Mouse (Mus musculus) right cerebral cortex, postnatal 10 days (tissue): ENCODE results near the gene Farp1.

Experiments
- DNase-seq, 2 experiments: peaks; one replicate each; pipeline ENCODE4 v3.0.0; 2021; ENCODE audit warnings: low spot score in 2 of 2

Farp1 gene

DNA sequence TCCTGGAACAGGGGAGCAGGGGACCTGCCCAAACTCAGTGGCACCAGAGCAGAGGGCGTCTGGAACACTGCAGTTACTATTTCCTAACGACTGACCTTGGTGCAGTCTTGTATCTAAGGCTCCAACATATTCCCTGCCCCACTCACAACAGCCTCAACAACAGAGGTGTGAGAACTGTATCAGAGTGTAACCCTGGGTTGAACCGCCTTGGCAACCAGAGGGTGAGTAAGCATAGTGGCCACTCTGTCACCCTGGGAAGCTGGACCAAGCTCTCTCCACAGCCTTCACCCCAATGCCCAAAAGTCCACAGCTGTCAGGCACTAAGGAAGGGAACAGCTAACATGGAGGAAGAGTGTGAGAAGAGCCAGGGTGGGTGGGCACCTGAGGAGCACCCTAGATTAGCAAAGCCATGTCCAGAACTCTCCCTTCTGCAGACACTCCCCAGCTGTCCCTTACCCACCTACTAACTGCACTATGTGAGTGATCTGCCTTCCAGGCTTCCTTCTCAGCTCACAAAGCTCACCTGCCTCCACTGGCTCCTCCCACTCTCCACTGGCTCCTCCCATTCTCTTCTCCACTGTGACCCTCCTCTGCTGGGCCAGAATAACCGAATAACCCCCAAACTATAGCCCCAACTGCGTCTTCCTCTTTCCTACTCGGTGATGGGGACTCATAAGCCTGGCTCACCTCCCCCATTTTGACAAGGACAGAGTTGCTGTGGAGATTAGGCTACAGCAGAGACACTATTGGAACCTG is 275.5 kb downstream of the Farp1 start:
- DNase-seq: no peak

DNA sequence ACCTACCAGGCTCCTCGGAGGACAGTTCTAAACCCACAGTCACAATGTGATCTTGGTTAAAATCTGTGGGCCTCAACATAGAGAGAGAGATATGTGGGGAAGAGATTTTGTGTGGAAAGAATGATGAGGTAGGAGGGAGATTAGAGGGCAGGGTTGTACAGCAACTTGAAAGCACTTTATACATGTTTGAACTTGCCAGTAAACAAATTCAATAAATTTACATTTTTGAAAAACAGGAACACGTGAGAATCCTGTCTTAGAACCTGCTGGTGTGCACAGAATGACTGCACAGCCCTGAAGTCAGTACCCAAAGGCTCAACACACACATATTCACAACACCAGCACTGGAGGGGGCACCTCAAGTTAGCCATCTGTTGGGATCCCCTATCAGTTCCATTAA is 276.1 kb downstream of the Farp1 start:
- DNase-seq: no peak

DNA sequence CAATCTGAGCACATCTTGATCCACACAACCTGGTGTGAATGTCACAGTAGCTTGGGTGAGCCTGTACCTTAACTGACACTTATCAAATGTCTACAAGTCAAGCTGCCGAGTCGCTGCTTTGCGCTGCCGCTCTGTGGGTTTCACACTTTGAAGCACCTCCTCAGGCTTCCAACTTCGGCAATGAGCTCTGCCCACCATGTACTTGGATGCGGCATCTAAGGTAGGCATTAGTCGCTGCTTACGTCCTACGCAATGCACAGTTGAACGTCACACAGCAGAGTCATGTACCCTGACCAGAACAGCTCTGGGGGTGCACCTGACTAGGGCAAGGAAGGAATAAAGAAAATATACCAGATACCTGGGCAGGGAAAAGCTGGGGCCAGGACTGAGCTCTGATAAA is 278.3 kb downstream of the Farp1 start:
- DNase-seq: no peak

DNA sequence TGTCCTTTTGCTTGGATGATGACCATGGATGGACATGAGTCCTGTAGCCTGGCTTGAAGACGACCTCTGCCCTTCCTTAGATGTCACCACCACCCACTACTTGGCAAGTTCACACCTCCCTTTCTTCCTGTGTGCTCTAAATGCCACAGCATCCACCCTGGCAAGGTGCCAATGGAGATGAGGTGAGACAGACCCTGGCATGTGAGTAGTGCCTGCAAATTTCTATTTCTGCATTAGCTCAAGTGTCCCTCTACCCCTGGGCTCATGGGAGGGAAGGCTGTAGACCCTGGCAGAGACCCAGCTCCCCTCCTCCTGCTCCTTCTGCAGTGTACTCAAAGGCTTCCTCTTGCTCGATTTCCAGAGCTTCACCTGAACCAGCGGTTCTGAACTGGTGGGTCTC is 279.9 kb downstream of the Farp1 start:
- peak in 1 of 2 experiments; percentile 45 for DNase-seq

DNA sequence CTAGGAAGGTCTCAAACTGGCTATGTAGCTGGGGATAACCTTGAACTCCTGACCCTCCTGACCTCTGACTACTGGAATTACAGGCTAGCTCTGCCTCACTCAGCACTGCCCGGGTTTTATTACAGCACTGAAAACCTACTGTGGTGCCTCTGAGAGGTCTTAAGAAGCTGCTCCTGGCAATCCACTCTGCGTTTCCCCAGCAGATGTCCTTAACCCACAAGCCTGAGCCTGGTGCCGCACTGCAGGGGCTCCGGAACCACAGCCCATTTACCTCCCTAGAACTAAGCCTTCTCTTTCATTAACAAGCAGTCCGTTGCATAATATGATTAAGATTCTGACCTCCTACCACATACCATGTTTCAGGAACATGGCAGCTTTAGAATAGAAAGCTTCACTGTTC is 281.1 kb downstream of the Farp1 start:
- no peak for DNase-seq

DNA sequence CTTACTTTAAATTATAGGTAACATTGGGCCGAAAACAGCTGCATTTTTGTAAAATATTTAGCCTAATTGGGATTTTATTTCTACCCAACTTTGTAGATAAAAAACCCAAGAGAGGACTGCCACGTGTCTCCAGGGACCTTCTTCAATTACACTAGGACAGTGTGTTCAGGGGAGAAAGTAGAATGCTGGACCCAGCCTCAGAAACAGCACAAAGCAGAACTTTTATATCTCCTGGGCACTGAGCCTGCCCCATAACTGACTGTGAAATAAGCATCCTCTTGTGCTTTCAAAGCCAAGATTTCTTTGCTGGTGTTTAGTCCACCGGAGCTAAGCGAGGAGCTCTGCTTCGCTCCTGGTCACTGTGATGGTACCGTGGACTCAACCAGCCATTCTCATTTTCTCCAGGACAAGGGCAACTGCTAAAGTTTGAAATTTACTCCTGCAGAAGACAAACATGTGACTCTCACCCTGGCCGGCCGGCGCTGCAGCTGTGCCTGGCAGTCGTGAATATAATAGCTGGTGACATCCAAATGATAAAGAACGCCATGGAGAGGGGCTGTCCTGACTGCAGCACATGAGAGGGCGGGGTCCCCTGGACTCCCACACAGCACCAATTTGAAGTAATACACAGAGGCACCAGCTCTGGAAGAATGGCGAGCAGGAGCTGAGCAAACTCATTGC is 281.8 kb downstream of the Farp1 start:
- DNase-seq: no peak

DNA sequence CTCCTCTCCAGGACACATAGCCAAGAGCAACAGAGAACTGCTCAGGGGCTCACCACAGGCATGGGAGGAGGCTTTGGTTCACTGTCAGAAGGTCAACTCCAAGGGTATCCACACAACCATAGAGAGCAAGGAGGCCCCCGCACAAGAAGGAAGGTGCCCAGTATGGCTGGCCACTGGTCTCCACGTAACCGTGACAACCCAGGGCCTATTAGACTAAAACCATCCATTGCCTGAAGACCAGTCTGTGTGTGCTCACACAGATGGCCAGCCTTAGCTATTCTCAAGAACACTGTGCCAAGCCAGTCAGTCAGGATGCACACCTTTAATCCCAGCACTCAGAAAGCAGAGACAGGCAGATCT is 282.3 kb downstream of the Farp1 start:
- no peak for DNase-seq

DNA sequence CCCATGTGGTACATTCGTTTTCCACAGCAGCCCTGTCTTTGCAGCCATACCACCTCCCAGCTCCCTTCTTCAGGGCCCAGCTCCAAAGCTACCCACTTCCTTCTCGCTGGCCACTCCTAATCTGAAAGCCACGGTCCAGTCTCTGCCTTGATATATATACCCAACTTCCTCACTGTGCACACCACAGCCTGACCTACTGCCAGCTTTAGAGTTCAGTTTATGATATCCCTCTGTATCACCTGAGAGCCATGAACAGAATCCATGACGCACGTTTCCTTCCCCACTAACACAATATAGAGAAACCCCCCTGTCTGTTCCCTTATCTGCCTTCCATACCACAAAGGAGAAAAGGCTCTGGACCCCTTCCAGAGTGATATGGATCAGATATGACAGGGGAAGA is 283.4 kb downstream of the Farp1 start:
- DNase-seq: no peak

DNA sequence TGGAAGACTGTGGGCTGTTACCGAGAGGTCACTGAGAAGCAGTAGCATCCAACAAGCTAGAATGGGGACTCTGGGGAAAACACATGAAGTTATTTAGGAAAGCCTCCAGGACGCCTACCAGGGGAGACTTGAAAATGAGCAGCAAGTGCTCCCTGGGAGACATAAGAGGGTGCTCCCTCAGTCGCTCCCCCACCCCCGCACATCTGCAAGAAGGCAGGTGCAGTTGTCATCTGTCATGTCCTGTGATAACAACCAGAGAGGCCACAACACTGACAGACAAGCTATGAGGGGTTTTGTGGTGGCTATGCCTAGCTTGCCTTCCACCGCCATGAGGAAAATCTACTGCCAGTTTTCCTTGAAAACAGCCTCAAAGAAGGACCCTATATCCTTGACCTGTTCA is 287.1 kb downstream of the Farp1 start:
- DNase-seq: no peak

DNA sequence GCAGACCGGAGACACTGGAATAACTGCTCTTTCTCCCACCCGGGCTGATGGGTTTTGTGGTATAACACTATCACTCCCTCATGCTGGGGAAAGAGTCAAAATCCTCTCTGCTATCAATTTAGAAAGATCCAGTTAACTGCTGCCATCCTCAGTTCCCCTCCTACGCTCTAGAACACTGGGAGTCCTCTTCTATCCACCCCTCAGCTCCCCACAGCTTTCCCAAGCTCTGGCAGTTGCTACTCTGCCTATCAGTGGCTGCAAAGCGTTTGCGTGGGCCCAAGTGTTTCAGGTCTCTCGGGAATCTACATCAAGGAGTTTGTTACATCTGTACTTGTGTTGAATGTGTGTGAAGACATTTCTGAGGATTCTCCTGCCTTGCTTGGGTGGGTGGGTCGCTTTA is 287.6 kb downstream of the Farp1 start:
- DNase-seq: peak; percentile 56 to 70

DNA sequence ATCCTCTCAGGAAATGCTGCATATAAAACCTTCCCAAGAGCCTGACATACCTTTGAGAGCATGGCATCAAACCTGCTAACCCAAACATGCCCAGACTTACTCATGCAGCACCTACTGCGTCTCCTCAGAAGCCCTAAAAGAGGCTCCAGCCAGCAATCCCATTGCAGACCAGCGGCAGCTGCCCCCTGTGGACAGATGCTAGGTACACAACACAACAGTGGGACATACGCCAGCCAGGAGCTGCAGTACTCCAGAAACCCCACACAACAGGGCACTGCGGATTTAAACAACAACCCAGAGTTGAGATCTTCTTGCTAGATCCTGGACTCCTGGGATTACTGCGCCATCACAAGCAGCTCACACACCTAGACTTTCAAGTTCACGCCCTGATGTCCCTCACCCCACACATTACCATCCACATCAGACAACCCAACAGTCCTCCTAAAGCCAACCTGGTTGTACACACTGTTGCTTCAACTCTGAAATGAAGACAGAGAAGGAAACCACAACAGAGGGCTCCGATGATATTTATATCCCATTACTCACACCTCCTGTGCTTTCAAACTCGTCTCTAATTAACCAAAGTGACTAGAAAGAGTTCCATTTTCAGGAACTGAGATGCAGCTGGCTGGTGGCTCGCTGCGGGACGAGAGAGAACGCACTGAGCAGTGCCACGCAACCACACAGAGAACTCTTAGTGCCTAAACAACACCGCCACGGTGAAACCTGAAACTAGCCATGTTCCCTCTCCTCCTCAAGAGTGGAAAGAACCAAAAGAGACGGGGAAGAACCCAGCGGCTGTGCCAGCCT is 289.7 kb downstream of the Farp1 start:
- no peak for DNase-seq

DNA sequence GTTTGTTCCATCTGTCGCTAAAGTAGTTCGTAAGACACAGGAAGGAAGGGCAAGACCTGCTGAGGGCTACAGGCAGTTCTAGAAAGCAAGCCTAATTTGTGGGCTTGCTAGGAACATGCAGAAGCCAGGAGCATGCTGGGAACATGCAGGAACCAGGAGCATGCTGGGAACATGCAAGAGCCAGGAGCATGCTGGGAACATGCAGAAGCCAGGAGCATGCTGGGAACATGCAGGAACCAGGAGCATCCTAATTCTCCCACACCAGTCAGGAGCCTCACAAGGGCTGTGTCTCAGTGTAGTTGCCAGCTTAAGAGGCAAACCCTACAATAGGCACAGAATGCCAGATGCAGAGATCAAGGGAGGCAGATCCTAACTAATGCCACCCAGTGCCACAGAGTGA is 291.4 kb downstream of the Farp1 start:
- no peak for DNase-seq

DNA sequence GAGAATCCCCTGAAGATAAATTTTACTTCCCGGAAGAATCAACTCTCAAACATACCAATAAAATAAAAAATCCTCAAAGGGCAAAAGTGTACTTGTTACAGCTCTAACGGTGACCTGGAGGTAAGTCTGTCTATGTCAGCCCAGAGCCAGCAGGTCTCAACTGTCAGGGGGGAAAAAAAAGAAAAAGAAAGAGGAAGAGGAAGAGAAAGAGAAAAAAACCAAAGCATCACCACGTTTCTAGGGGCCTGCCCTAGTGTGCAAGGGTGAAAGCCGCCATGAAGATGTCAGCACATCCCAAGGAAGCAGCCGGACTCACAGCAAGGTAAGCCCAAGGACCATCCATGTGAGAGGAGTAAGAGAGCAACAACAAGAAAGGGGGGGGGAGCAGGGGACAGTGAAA is 293.9 kb downstream of the Farp1 start:
- DNase-seq: no peak

DNA sequence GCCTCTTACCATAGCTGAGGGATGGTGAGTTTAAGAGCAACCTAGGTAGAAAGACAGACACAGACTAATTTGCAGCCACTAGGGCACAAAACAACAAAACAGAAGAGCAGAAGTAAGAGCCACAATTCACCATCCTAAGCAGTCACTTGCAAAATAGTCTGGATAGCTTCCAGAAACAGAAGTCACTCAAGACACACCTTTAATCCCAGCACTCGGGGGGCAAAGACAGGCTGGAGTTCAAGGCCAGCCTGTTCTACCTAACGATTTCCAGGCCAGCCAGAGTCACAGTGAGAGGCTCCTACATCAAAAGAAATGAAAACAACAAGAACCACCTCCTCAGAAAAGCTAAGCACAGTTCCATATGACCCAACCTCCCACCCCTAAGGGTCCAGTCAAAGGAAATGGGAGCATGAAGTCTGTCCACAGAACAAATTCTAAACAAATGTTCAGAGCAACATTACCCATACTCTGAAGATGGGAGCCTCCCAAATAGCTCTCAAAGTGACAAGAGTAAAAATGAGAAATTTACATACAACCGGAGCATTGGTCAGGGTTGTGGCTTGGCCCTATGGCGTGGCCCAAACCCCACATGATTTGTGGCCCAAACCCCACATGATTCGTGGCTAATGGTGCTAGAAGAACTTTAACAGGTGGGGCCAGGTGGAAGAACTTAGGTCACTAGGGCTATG is 294.5 kb downstream of the Farp1 start:
- no peak for DNase-seq

DNA sequence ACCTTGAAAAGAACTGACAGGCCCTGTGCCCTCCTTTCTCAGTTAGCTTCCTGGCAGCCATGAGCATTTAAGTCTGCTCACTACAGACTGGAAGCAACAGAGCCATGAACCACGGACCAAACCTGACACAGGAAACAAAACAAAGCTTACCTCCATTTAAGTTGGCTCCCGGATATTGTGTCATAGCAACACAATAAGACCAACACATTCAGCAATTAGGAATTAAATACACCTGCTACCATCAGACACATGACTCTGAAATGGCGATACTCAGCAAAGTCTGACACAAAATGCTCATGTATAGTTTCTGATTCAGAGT is 295.0 kb downstream of the Farp1 start:
- DNase-seq: no peak
